In genomic region chr7:143829504-143830331, GRCm38 (mm10) we compare ENCODE assay signal across 7 mouse cellular contexts. TPM values are rescaled to one million over a fixed set of nuclear protein-coding genes. Genes with fewer than 3 reads are reported as not detected.
DNase-seq lines count a peak whose midpoint lies in the region; ATAC-seq and TF ChIP-seq lines count a peak whose summit lies in the region.

No protein-coding gene starts in this region.

- peak; percentile 72; the same call in 1 of the 2 replicates for TF ChIP-seq POLR2A in small intestine, adult 2 months (IDR thresholded peaks at IDR 0.05; ENCODE audit: low read depth, low read length)

- peak overlapping the region; percentile 63 for H3K4me3 ChIP-seq in intestine, postnatal 0 days (ENCODE audit: low read depth, low read length)
- H3K4me3 ChIP-seq in midbrain, embryonic 12.5 days: peak overlapping the region; percentile 67
- peak overlapping the region; percentile 62 for H3K4me3 ChIP-seq in small intestine, adult 2 months (ENCODE audit: low read depth, low read length)

- H3K36me3 ChIP-seq in intestine, postnatal 0 days (ENCODE audit: control insufficient read depth, insufficient read depth): no peaks in the 10 kb centered on the region
- peaks cover 4% of the 10 kb centered on the region; the same call in 1 of the 2 replicates for H3K36me3 ChIP-seq in midbrain, embryonic 12.5 days
- H3K36me3 ChIP-seq in small intestine, adult 2 months (ENCODE audit: control insufficient read depth, insufficient read depth, low read length): no peaks in the 10 kb centered on the region

- peak overlapping the region; percentile 57 for H3K9ac ChIP-seq in intestine, postnatal 0 days (ENCODE audit: low read depth, low read length)
- peak overlapping the region; percentile 81 for H3K9ac ChIP-seq in midbrain, embryonic 12.5 days (replicated peaks)

- H3K9me3 ChIP-seq in intestine, postnatal 0 days (ENCODE audit: control insufficient read depth): no peaks in the 10 kb centered on the region
- no peaks in the 10 kb centered on the region for H3K9me3 ChIP-seq in midbrain, embryonic 12.5 days

- DNase-seq in adrenal gland, adult 2 months: peak; percentile 96
- peak; percentile 96 for DNase-seq in embryo, embryonic 11.5 days (ENCODE audit: low read depth, low spot score)
- DNase-seq in gastrocnemius, postnatal 4 days (ENCODE audit: low spot score in 2 of 2): peak; percentile 84 to 93
- peak; percentile 98 for DNase-seq in left cerebral cortex, postnatal 4 days

- H3K4me2 ChIP-seq in intestine, postnatal 0 days (replicated peaks; ENCODE audit: low read depth): peak overlapping the region; percentile 80
- H3K4me2 ChIP-seq in midbrain, embryonic 12.5 days (replicated peaks): peak overlapping the region; percentile 92

- TF ChIP-seq CTCF in intestine, postnatal 0 days (IDR thresholded peaks at IDR 0.05; ENCODE audit: low read depth): peak; percentile 97
- peak; percentile 72; the same call in 1 of the 2 replicates for TF ChIP-seq CTCF in small intestine, adult 2 months (IDR thresholded peaks at IDR 0.05; ENCODE audit: extremely low read depth, insufficient read length, insufficient replicate concordance, low read depth, low read length)

- ATAC-seq in intestine, postnatal 0 days: peak; percentile 98
- ATAC-seq in midbrain, embryonic 12.5 days (ENCODE audit: low FRiP score, low read depth): peak; percentile 98

- under 1% methylated on average over 37 of the region's 37 CpGs for WGBS in intestine, postnatal 0 days
- WGBS in midbrain, embryonic 12.5 days: under 1% methylated on average over 36 of the region's 37 CpGs
- under 1% methylated on average over 37 of the region's 37 CpGs for WGBS in small intestine, adult 2 months

- 0 out of 2 replicates have a peak, but pooled peaks cover 4% of the 10 kb centered on the region for H3K4me1 ChIP-seq in intestine, postnatal 0 days (replicated peaks; ENCODE audit: control insufficient read depth, insufficient read depth, low read length)
- peaks cover 28% of the 10 kb centered on the region for H3K4me1 ChIP-seq in midbrain, embryonic 12.5 days
- H3K4me1 ChIP-seq in small intestine, adult 2 months (ENCODE audit: control insufficient read depth, insufficient read depth, insufficient read length, low read length): peaks cover 18% of the 10 kb centered on the region; the same call in 1 of the 2 replicates

- intact Hi-C loops in left cerebral cortex, postnatal 4 days (cut with DNase I): no loop called here

- H3K27me3 ChIP-seq in intestine, postnatal 0 days (replicated peaks; ENCODE audit: control insufficient read depth, insufficient read depth, low read length): no peaks in the 10 kb centered on the region
- H3K27me3 ChIP-seq in midbrain, embryonic 12.5 days: no peaks in the 10 kb centered on the region
- no peaks in the 10 kb centered on the region for H3K27me3 ChIP-seq in small intestine, adult 2 months (ENCODE audit: control insufficient read depth, insufficient read depth, low read length)

- H3K27ac ChIP-seq in intestine, postnatal 0 days (ENCODE audit: low read depth, low read length): peak overlapping the region; percentile 84
- peak overlapping the region; percentile 93 for H3K27ac ChIP-seq in midbrain, embryonic 12.5 days (replicated peaks)
- peak overlapping the region; percentile 85 for H3K27ac ChIP-seq in small intestine, adult 2 months (ENCODE audit: insufficient read depth, low read depth, low read length)

RNA-seq across cellular contexts. Expression of gene Dhcr7, which starts 6.8 kb away (rescaled TPM):
- total RNA-seq in adrenal gland, adult 2 months (2021): 100 to 1,000 TPM; 689 to 950 TPM
- polyA plus RNA-seq in adrenal gland, adult 2 months (2012; rRNA removed): 917 and 1,241 TPM in 2 replicates
- total RNA-seq in gastrocnemius, postnatal 4 days (2021): 10 to 100 TPM; 16.7 to 18.6 TPM
- polyA plus RNA-seq in intestine, postnatal 0 days (2015; fragmentation: Nextera tagmentation; extraction: Ambion mirVana): 30.4 and 31.2 TPM in 2 replicates
- 10 to 100 TPM; 84.2 to 85.6 TPM for total RNA-seq in left cerebral cortex, postnatal 4 days (2021)
- 61.5 and 71.2 TPM in 2 replicates for polyA plus RNA-seq in midbrain, embryonic 12.5 days (2016; fragmentation: Nextera tagmentation; extraction: Ambion mirVana)
- polyA plus RNA-seq in small intestine, adult 2 months (2012; rRNA removed): 56.9 and 114 TPM in 2 replicates

RNA-seq across cellular contexts. Expression of gene Nadsyn1, which starts 7.1 kb away (rescaled TPM):
- total RNA-seq in adrenal gland, adult 2 months (2021): 10 to 100 TPM in 1 of 2 experiments, 1 to 10 TPM in 1; 7.8 to 11.6 TPM
- polyA plus RNA-seq in adrenal gland, adult 2 months (2012; rRNA removed): 9.0 and 9.1 TPM in 2 replicates
- 1 to 10 TPM; 5.1 to 5.9 TPM for total RNA-seq in gastrocnemius, postnatal 4 days (2021)
- polyA plus RNA-seq in intestine, postnatal 0 days (2015; fragmentation: Nextera tagmentation; extraction: Ambion mirVana): 24.8 and 26.4 TPM in 2 replicates
- 1 to 10 TPM; 4.5 to 6.1 TPM for total RNA-seq in left cerebral cortex, postnatal 4 days (2021)
- polyA plus RNA-seq in midbrain, embryonic 12.5 days (2016; fragmentation: Nextera tagmentation; extraction: Ambion mirVana): 8.0 and 10.2 TPM in 2 replicates
- polyA plus RNA-seq in small intestine, adult 2 months (2012; rRNA removed): 29.7 and 55.4 TPM in 2 replicates

RNA-seq across cellular contexts. Expression of gene Gm498, which starts 36.9 kb away (rescaled TPM):
- total RNA-seq in adrenal gland, adult 2 months (2021): not detected
- not detected in 2 replicates for polyA plus RNA-seq in adrenal gland, adult 2 months (2012; rRNA removed)
- total RNA-seq in gastrocnemius, postnatal 4 days (2021): not detected
- not detected in 2 replicates for polyA plus RNA-seq in intestine, postnatal 0 days (2015; fragmentation: Nextera tagmentation; extraction: Ambion mirVana)
- total RNA-seq in left cerebral cortex, postnatal 4 days (2021): not detected
- not detected in 2 replicates for polyA plus RNA-seq in midbrain, embryonic 12.5 days (2016; fragmentation: Nextera tagmentation; extraction: Ambion mirVana)
- not detected in 2 replicates for polyA plus RNA-seq in small intestine, adult 2 months (2012; rRNA removed)

RNA-seq across cellular contexts. Expression of gene Mrgpre, which starts 45.4 kb away (rescaled TPM):
- total RNA-seq in adrenal gland, adult 2 months (2021): 1 to 10 TPM; 1.7 to 3.2 TPM
- polyA plus RNA-seq in adrenal gland, adult 2 months (2012; rRNA removed): 2.5 and 3.9 TPM in 2 replicates
- total RNA-seq in gastrocnemius, postnatal 4 days (2021): 1 to 10 TPM; 1.7 to 2.7 TPM
- polyA plus RNA-seq in intestine, postnatal 0 days (2015; fragmentation: Nextera tagmentation; extraction: Ambion mirVana): 1.0 and 1.5 TPM in 2 replicates
- total RNA-seq in left cerebral cortex, postnatal 4 days (2021): 10 to 100 TPM; 15.3 to 16.5 TPM
- 2.2 and 3.0 TPM in 2 replicates for polyA plus RNA-seq in midbrain, embryonic 12.5 days (2016; fragmentation: Nextera tagmentation; extraction: Ambion mirVana)
- 1.6 and 3.6 TPM in 2 replicates for polyA plus RNA-seq in small intestine, adult 2 months (2012; rRNA removed)

Comparison
In these comparisons a context has a peak if more than half of its experiments do, and no peak if none do; other contexts are left out.
1. Peak in every context shown above with its lines: DNase-seq, ATAC-seq, H3K4me3 ChIP-seq and H3K27ac ChIP-seq.